Mouse (Mus musculus): ENCODE results near the gene Scube3. TPM values are rescaled to one million over a fixed set of nuclear protein-coding genes. Genes with fewer than 3 reads are reported as not detected.

The Scube3 gene
- polyA plus RNA-seq, 1 experiment from 2014 or later, result 0.25 TPM

DNA sequence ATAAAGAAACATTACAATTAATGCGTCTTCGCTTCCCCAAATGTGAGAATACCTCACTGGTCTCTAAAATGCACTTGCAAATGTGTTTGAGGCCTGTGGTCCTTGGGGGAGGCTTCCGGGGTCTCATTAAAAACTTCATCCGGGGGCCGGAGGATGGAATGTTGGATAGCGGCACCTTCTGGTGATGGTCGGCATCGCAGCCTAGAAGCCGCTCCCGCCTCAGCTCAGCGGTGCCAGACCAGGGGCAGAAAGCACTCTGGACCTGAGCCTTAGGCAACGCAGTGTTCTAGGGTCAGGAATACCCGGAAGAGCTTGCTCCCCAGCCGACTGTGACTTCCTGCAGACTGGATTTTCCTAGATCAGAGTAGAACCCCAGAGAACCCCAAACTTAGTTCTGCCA lies 8.7 kb upstream of the Scube3 start:
- H3K36me3 ChIP-seq (replicated peaks), result no peaks in the 10 kb centered on the region
- H3K4me1 ChIP-seq (replicated peaks), result no peaks in the 10 kb centered on the region
- ATAC-seq (ENCODE audit: insufficient read depth), result no peak
- no peak overlapping the region for H3K9ac ChIP-seq
- 6% methylated on average over 14 of the region's 14 CpGs for WGBS (ENCODE audit: insufficient replicate concordance)
- no peaks in the 10 kb centered on the region for H3K9me3 ChIP-seq (replicated peaks)
- H3K4me3 ChIP-seq (replicated peaks), result no peak overlapping the region
- H3K4me2 ChIP-seq, result no peak overlapping the region
- H3K27me3 ChIP-seq, result peaks cover 24% of the 10 kb centered on the region
- no peak overlapping the region for H3K27ac ChIP-seq (replicated peaks)

- no peaks in the 10 kb centered on the region for H3K9me3 ChIP-seq (replicated peaks)
- H3K4me3 ChIP-seq (replicated peaks), result no peak overlapping the region
- H3K27ac ChIP-seq (replicated peaks), result no peak overlapping the region
- H3K27me3 ChIP-seq, result peaks cover 45% of the 10 kb centered on the region
- no peaks in the 10 kb centered on the region for H3K4me1 ChIP-seq (replicated peaks)
- no peak for ATAC-seq (ENCODE audit: insufficient read depth)
- H3K36me3 ChIP-seq (replicated peaks), result no peaks in the 10 kb centered on the region
- H3K9ac ChIP-seq, result no peak overlapping the region
- no peak overlapping the region for H3K4me2 ChIP-seq
- 50% methylated on average over 3 of the region's 3 CpGs for WGBS (ENCODE audit: insufficient replicate concordance)
These were observed 6.4 kb upstream of the Scube3 start for GRCm38 (mm10) chr17:28135496-28135895.

DNA sequence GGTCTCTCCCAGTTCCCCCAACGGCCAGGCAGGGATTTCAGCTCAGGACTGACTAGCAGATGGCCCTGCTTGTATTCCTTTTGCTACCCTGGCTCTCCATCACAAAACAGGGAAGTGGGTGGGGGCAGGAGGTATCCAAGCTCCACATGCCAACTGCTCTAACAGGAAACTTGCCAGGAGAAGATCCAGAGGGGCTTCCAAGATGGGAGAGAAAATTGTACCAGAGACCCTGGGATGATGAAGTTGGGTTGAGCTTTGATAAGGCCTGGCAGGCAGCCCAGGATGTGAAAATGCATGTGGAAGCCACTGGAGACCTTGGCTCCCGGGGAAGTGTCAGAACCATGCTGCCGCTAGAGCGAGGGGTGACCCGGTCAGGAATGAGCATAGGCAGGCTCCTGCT lies 5.7 kb upstream of the Scube3 start:
- H3K9ac ChIP-seq, result no peak overlapping the region
- no peaks in the 10 kb centered on the region for H3K4me1 ChIP-seq (replicated peaks)
- H3K27ac ChIP-seq (replicated peaks), result no peak overlapping the region
- ATAC-seq (ENCODE audit: insufficient read depth), result no peak
- H3K36me3 ChIP-seq (replicated peaks), result no peaks in the 10 kb centered on the region
- no peak overlapping the region for H3K4me3 ChIP-seq (replicated peaks)
- H3K9me3 ChIP-seq (replicated peaks), result no peaks in the 10 kb centered on the region
- WGBS (ENCODE audit: insufficient replicate concordance), result 41% methylated on average over 5 of the region's 5 CpGs
- peaks cover 53% of the 10 kb centered on the region for H3K27me3 ChIP-seq
- H3K4me2 ChIP-seq, result no peak overlapping the region

- peaks cover 13% of the 10 kb centered on the region for H3K4me1 ChIP-seq (replicated peaks)
- H3K4me3 ChIP-seq (replicated peaks), result no peak overlapping the region
- WGBS (ENCODE audit: insufficient replicate concordance), result 66% methylated on average over 8 of the region's 8 CpGs
- no peak overlapping the region for H3K4me2 ChIP-seq
- peaks cover 69% of the 10 kb centered on the region for H3K27me3 ChIP-seq
- no peaks in the 10 kb centered on the region for H3K36me3 ChIP-seq (replicated peaks)
- H3K9ac ChIP-seq, result no peak overlapping the region
- ATAC-seq (ENCODE audit: insufficient read depth), result no peak
- no peaks in the 10 kb centered on the region for H3K9me3 ChIP-seq (replicated peaks)
- no peak overlapping the region for H3K27ac ChIP-seq (replicated peaks)
These were observed 3.9 kb upstream of the Scube3 start for GRCm38 (mm10) chr17:28138013-28138412.

- no peaks in the 10 kb centered on the region for H3K36me3 ChIP-seq (replicated peaks)
- H3K4me3 ChIP-seq (replicated peaks), result no peak overlapping the region
- peaks cover 18% of the 10 kb centered on the region for H3K4me1 ChIP-seq (replicated peaks)
- no peak overlapping the region for H3K4me2 ChIP-seq
- H3K9me3 ChIP-seq (replicated peaks), result no peaks in the 10 kb centered on the region
- H3K27ac ChIP-seq (replicated peaks), result no peak overlapping the region
- no peak for ATAC-seq (ENCODE audit: insufficient read depth)
- peaks cover 70% of the 10 kb centered on the region for H3K27me3 ChIP-seq
- WGBS (ENCODE audit: insufficient replicate concordance), result 67% methylated on average over 9 of the region's 9 CpGs
- H3K9ac ChIP-seq, result no peak overlapping the region
These were observed 3.3 kb upstream of the Scube3 start for GRCm38 (mm10) chr17:28138685-28139084.

GRCm38 (mm10) chr17:28140431-28141204 lies 1.3 kb upstream of the Scube3 start:
- Histone ChIP-seq H3K9me3 (replicated peaks) (no peaks in the 10 kb centered on the region), H3K4me2 (no peak overlapping the region), H3K27ac (replicated peaks) (no peak overlapping the region), H3K36me3 (replicated peaks) (no peaks in the 10 kb centered on the region), H3K4me1 (replicated peaks) (peaks cover 24% of the 10 kb centered on the region), H3K9ac (no peak overlapping the region), H3K4me3 (replicated peaks) (no peak overlapping the region), H3K27me3 (peaks cover 83% of the 10 kb centered on the region)
- no peak for ATAC-seq (ENCODE audit: insufficient read depth)
- WGBS (ENCODE audit: insufficient replicate concordance), result 12% methylated on average over 13 of the region's 13 CpGs

DNA sequence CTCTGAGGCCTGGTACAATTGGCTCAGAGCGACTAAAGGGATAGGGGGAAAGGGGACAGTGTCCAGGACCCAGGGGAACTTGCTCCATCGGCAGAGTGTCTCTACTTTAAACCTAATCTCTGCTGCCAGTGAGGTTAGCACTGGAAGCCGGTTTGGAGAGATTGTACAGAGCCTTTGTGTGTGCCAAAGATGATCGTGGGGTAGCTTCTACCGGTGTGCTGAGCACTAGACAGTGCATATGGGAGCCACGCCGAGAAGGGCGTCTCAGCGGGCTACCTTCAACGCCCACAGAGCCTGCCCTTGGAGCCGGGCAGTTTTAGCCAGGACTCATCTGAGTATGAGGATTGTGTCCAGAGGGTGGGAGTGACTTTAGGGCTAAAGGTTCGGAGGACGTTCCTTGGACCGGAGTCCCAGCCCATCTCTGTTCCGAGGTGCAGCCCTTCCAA lies 713 bp upstream of the Scube3 start:
- peak overlapping the region; percentile 76 for H3K4me2 ChIP-seq
- no peaks in the 10 kb centered on the region for H3K9me3 ChIP-seq (replicated peaks)
- H3K4me3 ChIP-seq (replicated peaks), result peak overlapping the region; percentile 45
- ATAC-seq (ENCODE audit: insufficient read depth), result no peak
- WGBS (ENCODE audit: insufficient replicate concordance), result 2% methylated on average over 15 of the region's 15 CpGs
- no peaks in the 10 kb centered on the region for H3K36me3 ChIP-seq (replicated peaks)
- H3K9ac ChIP-seq, result no peak overlapping the region
- H3K4me1 ChIP-seq (replicated peaks), result peaks cover 24% of the 10 kb centered on the region
- peaks cover 87% of the 10 kb centered on the region for H3K27me3 ChIP-seq
- no peak overlapping the region for H3K27ac ChIP-seq (replicated peaks)

GRCm38 (mm10) chr17:28142700-28143610 lies 1.0 kb downstream of the Scube3 start:
- Histone ChIP-seq H3K4me2 (peak overlapping the region; percentile 76), H3K9me3 (replicated peaks) (no peaks in the 10 kb centered on the region), H3K27me3 (peaks cover 88% of the 10 kb centered on the region), H3K4me3 (replicated peaks) (peak overlapping the region; percentile 45), H3K9ac (no peak overlapping the region), H3K4me1 (replicated peaks) (peaks cover 24% of the 10 kb centered on the region), H3K27ac (replicated peaks) (no peak overlapping the region), H3K36me3 (replicated peaks) (no peaks in the 10 kb centered on the region)
- WGBS (ENCODE audit: insufficient replicate concordance), result 2% methylated on average over 33 of the region's 33 CpGs
- ATAC-seq (ENCODE audit: insufficient read depth), result no peak

- peaks cover 24% of the 10 kb centered on the region for H3K4me1 ChIP-seq (replicated peaks)
- no peak overlapping the region for H3K4me2 ChIP-seq
- WGBS (ENCODE audit: insufficient replicate concordance), result under 1% methylated on average over 9 of the region's 9 CpGs
- H3K27me3 ChIP-seq, result peaks cover 85% of the 10 kb centered on the region
- H3K9me3 ChIP-seq (replicated peaks), result no peaks in the 10 kb centered on the region
- no peak for ATAC-seq (ENCODE audit: insufficient read depth)
- H3K4me3 ChIP-seq (replicated peaks), result no peak overlapping the region
- no peak overlapping the region for H3K27ac ChIP-seq (replicated peaks)
- H3K36me3 ChIP-seq (replicated peaks), result no peaks in the 10 kb centered on the region
- no peak overlapping the region for H3K9ac ChIP-seq
These were observed 1.8 kb downstream of the Scube3 start for GRCm38 (mm10) chr17:28143751-28144150.

GRCm38 (mm10) chr17:28144241-28144640 lies 2.3 kb downstream of the Scube3 start:
- no peak overlapping the region for H3K4me2 ChIP-seq

GRCm38 (mm10) chr17:28148288-28148687 lies 6.3 kb downstream of the Scube3 start:
- H3K4me1 ChIP-seq (replicated peaks), result peaks cover 13% of the 10 kb centered on the region
- peaks cover 39% of the 10 kb centered on the region for H3K27me3 ChIP-seq
- H3K27ac ChIP-seq (replicated peaks), result no peak overlapping the region
- H3K9ac ChIP-seq, result no peak overlapping the region
- no peak for ATAC-seq (ENCODE audit: insufficient read depth)
- no peak overlapping the region for H3K4me3 ChIP-seq (replicated peaks)
- no peaks in the 10 kb centered on the region for H3K36me3 ChIP-seq (replicated peaks)
- H3K9me3 ChIP-seq (replicated peaks), result no peaks in the 10 kb centered on the region
- 63% methylated on average over 3 of the region's 3 CpGs for WGBS (ENCODE audit: insufficient replicate concordance)
- no peak overlapping the region for H3K4me2 ChIP-seq

More at GRCm38 (mm10) chr17:28144241-28144640, 2.3 kb downstream of the Scube3 start:
- Histone ChIP-seq H3K9me3 (replicated peaks) (no peaks in the 10 kb centered on the region), H3K36me3 (replicated peaks) (no peaks in the 10 kb centered on the region), H3K27me3 (peaks cover 80% of the 10 kb centered on the region), H3K27ac (replicated peaks) (no peak overlapping the region), H3K9ac (no peak overlapping the region), H3K4me3 (replicated peaks) (no peak overlapping the region), H3K4me1 (replicated peaks) (peaks cover 24% of the 10 kb centered on the region)
- no peak for ATAC-seq (ENCODE audit: insufficient read depth)
- WGBS (ENCODE audit: insufficient replicate concordance), result 12% methylated on average over 6 of the region's 6 CpGs
